Mouse (Mus musculus): Measurements from ENCODE around the gene Rev1.
"Not testable (repeated sequence)": the region's sequence is repeated elsewhere in the genome, so short reads cannot be mapped to it uniquely, and the experiment has no call there.

The Rev1 gene

DNA sequence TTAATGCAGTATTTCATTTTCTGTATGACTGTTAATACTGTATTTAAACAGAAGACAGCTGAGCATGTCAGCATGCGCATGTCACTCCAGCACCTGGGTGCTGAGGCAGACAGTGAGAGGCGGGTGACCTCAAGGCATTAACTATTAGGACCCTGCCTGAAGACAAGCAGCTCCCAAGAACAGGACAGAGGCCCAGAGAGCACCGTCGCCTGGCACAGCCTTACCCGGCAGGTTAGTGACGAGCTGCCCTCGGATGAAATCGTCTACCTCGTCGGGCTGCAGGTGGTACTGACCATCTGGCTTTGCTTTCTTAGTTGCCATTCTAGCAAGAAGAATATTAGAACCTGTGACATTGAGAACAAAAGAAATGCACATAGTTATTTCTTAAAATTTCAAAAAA, 62.3 kb downstream of the Rev1 start:
- DNase-seq (ENCODE audit: low spot score in 2 of 2), result no peak

DNA sequence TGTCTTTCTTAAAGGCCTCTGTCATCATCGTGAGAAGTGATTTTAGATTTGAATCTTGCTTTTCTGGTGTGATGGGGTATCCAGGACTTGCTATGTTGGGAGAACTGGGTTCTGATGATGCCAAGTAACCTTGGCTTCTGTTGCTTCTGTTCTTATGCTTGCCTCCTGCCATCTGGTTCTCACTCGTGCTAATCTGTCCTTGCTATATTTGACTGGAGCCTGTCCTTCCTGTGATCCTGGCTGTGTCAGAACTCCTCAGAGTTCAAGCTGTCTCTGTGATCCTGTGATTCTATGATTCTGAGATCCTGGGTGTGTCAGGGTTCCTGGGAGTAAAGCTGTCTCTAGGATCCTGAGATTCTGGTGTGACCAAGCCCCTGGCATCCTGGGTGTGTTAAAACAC, 67.4 kb downstream of the Rev1 start:
- DNase-seq (ENCODE audit: low spot score in 2 of 2), result not testable (repeated sequence)

GRCm38 (mm10) chr1:38058417-38058816, 71.2 kb downstream of the Rev1 start:
- DNase-seq (ENCODE audit: low spot score in 2 of 2), result no peak

GRCm38 (mm10) chr1:38055176-38055575, 74.4 kb downstream of the Rev1 start:
- DNase-seq (ENCODE audit: low spot score in 2 of 2), result no peak

- no peak for DNase-seq (ENCODE audit: low spot score in 2 of 2)
These were observed 80.0 kb downstream of the Rev1 start for GRCm38 (mm10) chr1:38049562-38049961.

DNA sequence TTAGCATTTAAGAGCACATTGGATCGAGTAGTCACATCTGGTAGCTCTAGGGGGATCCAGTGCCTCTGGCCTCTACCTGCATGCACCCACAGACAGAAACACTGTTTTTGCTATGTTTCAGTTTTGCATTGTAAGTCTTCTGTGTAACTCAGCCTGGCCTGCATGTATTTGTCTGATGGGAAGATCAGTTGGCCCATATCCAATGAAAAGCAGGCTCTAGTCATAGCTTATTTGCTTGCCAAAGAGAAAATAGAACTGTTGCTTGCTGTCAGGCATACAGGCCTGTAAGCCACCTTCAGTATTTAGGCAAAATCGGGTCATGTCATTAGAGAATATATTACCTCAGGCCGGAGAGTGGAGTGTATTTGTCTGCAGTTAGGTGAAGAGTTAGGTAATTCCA, 81.5 kb downstream of the Rev1 start:
- DNase-seq (ENCODE audit: low spot score in 2 of 2), result no peak

DNA sequence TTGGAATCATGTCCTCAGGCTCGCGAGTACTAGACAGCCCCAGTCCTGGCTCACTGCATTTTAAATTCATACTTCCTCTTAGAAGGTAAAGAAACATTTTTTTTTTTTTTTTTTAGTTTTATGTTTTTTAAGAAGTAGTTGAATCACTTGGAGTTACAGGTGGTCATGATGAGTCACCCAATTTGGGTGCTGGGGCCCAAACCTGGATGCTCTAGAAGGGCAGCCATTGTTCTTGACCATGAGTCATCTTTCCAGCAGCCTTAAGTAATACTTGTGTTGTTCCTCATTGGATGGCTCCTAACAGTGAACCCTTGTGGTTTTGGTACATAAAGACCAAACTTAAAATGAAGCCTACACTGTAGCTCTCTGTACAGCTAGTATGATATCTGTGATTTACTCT, 90.7 kb downstream of the Rev1 start:
- DNase-seq (ENCODE audit: low spot score in 2 of 2), result no peak

DNA sequence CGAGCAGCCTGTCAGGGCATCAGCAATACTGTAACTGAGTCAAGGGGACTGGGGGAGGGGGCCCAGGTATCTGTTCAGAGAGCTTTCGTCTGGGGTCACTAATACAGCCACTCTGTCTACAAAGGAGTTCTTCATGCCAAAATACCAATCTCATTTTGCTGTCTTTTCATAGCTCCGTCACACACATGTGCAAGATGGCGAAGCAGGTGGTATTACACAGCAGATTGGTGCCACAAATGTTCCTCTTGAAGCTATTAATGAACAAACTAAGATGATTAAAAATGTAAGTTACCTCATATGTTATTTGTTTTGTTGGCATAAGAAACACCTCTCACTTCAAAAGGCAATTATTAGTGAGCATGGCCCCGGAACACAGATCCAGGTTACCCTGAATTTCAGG, 92.2 kb downstream of the Rev1 start:
- no peak for DNase-seq (ENCODE audit: low spot score in 2 of 2)

DNA sequence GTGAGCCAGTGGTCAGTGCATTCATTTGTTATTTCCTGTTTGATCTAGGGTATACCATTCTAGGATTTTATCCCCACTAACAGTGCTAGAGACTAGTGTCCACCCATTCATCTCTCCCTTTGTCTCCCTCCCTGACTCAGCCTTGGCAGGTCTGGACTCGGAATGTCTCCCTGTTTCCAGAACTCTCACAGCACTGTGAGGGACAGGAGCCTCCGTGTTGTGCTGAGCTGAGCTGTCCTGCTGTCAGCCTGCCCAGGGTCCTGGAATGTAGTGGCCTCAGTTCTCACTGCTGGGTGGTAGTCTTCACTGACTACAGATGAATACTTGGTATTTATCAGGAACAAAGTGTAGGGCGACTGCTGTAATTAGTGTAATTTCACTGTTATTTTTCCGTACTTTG, 94.1 kb downstream of the Rev1 start:
- no peak for DNase-seq (ENCODE audit: low spot score in 2 of 2)

DNA sequence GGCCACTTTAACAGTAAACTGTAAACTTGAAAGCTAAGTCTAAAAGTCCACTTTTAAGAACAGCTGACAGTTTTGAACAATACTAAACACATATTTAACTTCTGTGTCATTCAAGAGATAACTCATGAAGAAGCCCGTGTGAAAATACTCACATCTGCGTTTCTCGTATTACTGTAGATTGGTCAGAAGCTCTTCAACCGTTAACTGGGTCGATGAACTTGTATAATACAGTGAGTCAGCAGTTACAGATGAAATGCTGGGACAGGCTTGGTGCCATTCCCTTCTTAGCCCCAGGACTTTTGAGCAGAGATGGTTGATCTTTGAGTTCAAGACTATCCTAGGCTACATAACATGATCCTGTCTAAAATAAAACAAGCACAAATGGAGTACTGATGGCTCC, 98.2 kb downstream of the Rev1 start:
- DNase-seq (ENCODE audit: low spot score in 2 of 2), result no peak

DNA sequence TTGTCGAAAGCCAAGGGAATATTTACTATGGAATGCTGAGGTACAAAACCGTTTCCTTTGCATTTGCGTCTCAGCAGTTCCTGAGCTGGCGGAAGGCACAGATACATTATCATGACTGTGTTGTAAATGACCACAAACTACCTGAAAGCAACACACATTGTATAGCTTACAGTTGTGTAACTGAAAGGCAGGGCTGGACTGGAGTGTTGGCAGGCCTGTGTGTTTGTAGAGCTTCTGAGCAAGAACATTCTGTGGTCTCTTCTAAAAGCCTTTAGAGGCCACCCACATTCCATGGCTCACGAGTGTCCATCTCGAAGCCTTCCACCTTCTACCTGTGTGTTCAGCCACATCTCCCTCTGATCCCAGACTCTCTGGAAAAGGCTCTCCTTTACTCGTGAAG, 102.3 kb downstream of the Rev1 start:
- DNase-seq (ENCODE audit: low spot score in 2 of 2), result no peak

DNA sequence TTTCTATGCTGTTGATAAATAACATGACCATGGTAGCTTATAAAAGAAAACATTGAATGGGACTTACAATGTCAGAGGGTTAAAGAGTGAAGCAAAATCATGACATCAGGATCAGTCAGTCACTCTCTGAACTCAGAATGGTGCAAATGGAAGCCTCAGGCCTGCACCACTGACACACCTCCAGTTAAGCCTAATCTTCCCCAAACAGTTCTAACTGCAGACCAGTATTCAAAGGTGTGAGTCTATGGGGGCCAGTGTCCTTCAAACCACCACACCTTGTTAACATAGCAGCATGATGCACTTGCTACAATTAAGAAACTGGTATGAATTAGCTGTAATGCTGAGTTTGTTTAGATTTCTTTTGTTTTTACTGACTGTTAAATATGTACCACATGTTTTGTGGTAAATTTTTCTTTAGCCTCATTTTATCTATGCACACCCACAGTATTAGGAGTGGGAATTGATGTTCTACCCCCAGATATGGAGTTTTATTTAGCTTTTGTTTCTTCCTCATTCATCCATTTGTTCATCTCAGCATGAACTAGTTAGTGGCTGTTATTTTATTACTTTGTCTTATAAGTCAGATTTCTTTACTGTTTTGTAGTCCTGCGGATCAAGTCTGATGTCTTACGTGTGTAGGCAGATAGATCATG, 114.9 kb downstream of the Rev1 start:
- DNase-seq (ENCODE audit: low spot score in 2 of 2), result no peak

DNA sequence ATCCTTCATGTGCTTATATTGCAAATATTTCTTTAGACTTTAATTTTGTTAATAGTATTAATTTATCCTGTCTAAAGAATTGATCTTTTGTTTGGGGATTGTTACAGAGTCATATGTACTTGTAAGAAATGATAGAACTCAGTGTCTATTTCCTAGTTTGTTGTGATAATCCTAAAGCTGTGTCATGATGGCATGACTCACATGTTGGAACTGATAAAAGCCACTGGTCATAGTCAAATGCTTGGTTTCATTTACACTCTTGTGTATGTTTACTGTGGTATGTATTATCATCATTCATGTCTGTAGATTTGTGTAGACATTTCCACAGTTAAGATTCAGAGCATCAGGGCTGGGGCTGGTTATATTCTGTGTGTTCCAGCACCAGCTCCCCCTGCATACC, 117.1 kb downstream of the Rev1 start:
- no peak for DNase-seq (ENCODE audit: low spot score in 2 of 2)

GRCm38 (mm10) chr1:38012104-38012503, 117.5 kb downstream of the Rev1 start:
- no peak for DNase-seq (ENCODE audit: low spot score in 2 of 2)

- no peak for DNase-seq (ENCODE audit: low spot score in 2 of 2)
These were observed 118.0 kb downstream of the Rev1 start for GRCm38 (mm10) chr1:38011647-38012046.

GRCm38 (mm10) chr1:38006741-38007140, 122.9 kb downstream of the Rev1 start:
- no peak for DNase-seq (ENCODE audit: low spot score in 2 of 2)

DNA sequence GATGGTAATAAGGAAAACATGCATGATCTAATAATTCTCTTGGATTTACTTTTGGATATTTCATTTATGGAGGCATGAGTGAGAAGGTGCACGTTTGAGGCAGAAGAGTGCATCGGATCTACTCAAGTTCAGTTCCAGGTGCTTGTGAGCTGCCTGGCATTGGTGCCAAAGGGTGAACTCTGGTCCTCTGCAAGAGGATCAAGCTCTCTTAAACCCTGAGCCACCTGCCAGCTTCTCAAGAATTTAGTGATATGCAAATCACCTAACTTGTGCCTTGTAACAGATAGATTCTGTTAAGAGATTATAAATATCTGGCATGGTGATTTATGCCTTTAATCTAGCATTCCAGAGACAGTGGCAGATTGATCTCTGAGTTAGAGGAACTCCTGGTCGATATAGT, 126.6 kb downstream of the Rev1 start:
- DNase-seq (ENCODE audit: low spot score in 2 of 2), result no peak

Measured in right cerebral cortex, postnatal 36 days (tissue).